Mouse (Mus musculus): Measurements from ENCODE around the gene Helz. TPM values are rescaled to one million over a fixed set of nuclear protein-coding genes. Genes with fewer than 3 reads are reported as not detected.

Gene Helz
- polyA plus RNA-seq, 1 experiment from 2014 or later = 18.1 TPM

Small RNA genes within 50 kb of the gene (microRNA-seq; reads per million reads assigned to microRNA genes)
- gene Mir6932 (ENCODE audit: borderline number of aligned reads) = 0.27 reads per million

Other genes with a start within 250 kb of the Helz start
- 9.7 and 10.9 TPM in 2 replicates for gene Pitpnc1, start 77.2 kb upstream of the Helz start, polyA plus RNA-seq (2014; fragmentation: Nextera tagmentation; extraction: Ambion mirVana)
- gene Psmd12, start 68.4 kb upstream of the Helz start, polyA plus RNA-seq (2014; fragmentation: Nextera tagmentation; extraction: Ambion mirVana) = 178 and 179 TPM in 2 replicates
- not detected in 2 replicates for gene Cacng1, start 168.6 kb downstream of the Helz start, polyA plus RNA-seq (2014; fragmentation: Nextera tagmentation; extraction: Ambion mirVana)
- 0.84 and 0.99 TPM in 2 replicates for gene Cacng4, start 246.6 kb downstream of the Helz start, polyA plus RNA-seq (2014; fragmentation: Nextera tagmentation; extraction: Ambion mirVana)